Mouse (Mus musculus) lung, embryonic 15.5 days (tissue): ENCODE measurements around the gene Plpp7. TPM values are rescaled to one million over a fixed set of nuclear protein-coding genes. Genes with fewer than 3 reads are reported as not detected.

ENCODE experiments used
- ATAC-seq: fragments of 200-750 bp; cut with Nextera tagmentation; 2 replicates; pipeline ENCODE4 v1.8.0; 2017; ENCODE audit warnings: moderate number of reproducible peaks, borderline replicate concordance; ENCODE audit not compliant: low FRiP score, low TSS enrichment; ENCODE audit errors: extremely low read depth
- H3K27ac ChIP-seq: fragments of 300-500 bp; sonication (generic); 2 replicates; pipeline ENCODE4 v1.5.1; 2015; ENCODE audit warnings: moderate library complexity, mild to moderate bottlenecking, inconsistent platforms
- H3K27me3 ChIP-seq: fragments of 300-500 bp; sonication (generic); 2 replicates; pipeline ENCODE4 v1.6.1; 2015; ENCODE audit warnings: inconsistent platforms
- H3K36me3 ChIP-seq: fragments of 300-500 bp; sonication (generic); 2 replicates; pipeline ENCODE4 v1.6.1; 2015; ENCODE audit warnings: inconsistent platforms
- H3K4me1 ChIP-seq: fragments of 300-500 bp; sonication (generic); 2 replicates; pipeline ENCODE4 v1.6.1; 2015; ENCODE audit warnings: inconsistent platforms
- H3K4me2 ChIP-seq: fragments of 300-500 bp; sonication (generic); 2 replicates; pipeline ENCODE4 v1.6.1; 2015; ENCODE audit warnings: inconsistent platforms, mild to moderate bottlenecking, moderate library complexity
- H3K4me3 ChIP-seq: fragments of 300-500 bp; sonication (generic); 2 replicates; pipeline ENCODE4 v1.5.1; 2015; ENCODE audit warnings: mild to moderate bottlenecking, inconsistent platforms
- H3K9ac ChIP-seq: fragments of 300-500 bp; sonication (generic); 2 replicates; pipeline ENCODE4 v1.6.1; 2015; ENCODE audit warnings: inconsistent platforms
- H3K9me3 ChIP-seq: fragments of 300-500 bp; sonication (generic); 2 replicates; pipeline ENCODE4 v1.6.1; 2016; ENCODE audit warnings: inconsistent platforms
- WGBS: fragments of 180-500 bp; shearing (Covaris S2); methylation state at CpG from one replicate; pipeline ENCODE4 v1.1.7; 2015; 5-methylcytosine and 5-hydroxymethylcytosine counted together
- polyA plus RNA-seq: library from polyadenylated mRNA; unstranded; fragments of >200 nt; fragmentation: Nextera tagmentation; extraction: Ambion mirVana; gene quantifications from 2 replicates; pipeline ENCODE4 v1.2.1, GENCODE M21; 2015

Plpp7 gene
- polyA plus RNA-seq, 1 experiment from 2014 or later = 4.2 TPM

DNA sequence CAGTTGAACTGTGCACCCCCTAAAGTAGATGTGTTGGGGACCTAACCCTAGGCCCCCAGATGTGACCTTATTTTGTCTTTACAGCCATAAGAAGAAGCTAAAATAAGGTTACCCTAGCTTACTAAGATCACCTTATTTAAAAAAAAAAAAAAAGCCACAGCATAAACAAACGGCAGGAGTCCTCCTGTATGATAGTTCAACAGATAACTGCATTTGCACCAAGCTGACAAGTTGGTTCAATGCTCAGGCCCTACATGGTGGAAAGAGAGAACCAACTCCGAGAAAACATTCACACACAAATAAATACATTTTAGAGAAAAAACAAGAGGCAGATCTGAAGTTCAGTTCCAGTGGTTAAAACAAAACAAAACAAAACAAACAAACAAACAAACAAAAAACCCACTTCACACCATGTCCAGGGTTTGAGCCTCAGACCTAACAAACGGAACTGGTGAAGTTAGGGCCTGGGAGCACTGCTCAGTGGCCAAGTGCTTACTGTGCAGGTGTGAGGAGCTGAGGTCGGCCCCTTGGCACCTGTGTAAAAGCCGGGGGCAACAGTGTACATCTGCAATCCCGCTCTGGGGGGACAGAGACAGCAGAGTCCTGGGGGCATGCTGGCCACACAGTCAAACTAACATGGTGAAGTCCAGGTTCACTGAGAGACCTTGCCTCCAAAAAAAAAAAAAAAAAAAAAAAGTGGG is 36.7 kb downstream of the Plpp7 start:
- ATAC-seq = no peak
- 51% methylated on average over 6 of the region's 6 CpGs for WGBS
- no peaks in the 10 kb centered on the region for H3K27me3 ChIP-seq
- H3K4me1 ChIP-seq = peaks cover 28% of the 10 kb centered on the region
- no peak overlapping the region for H3K9ac ChIP-seq
- no peaks in the 10 kb centered on the region for H3K36me3 ChIP-seq
- no peak overlapping the region for H3K4me3 ChIP-seq
- no peak overlapping the region for H3K4me2 ChIP-seq
- no peak overlapping the region for H3K27ac ChIP-seq
- H3K9me3 ChIP-seq = no peaks in the 10 kb centered on the region

DNA sequence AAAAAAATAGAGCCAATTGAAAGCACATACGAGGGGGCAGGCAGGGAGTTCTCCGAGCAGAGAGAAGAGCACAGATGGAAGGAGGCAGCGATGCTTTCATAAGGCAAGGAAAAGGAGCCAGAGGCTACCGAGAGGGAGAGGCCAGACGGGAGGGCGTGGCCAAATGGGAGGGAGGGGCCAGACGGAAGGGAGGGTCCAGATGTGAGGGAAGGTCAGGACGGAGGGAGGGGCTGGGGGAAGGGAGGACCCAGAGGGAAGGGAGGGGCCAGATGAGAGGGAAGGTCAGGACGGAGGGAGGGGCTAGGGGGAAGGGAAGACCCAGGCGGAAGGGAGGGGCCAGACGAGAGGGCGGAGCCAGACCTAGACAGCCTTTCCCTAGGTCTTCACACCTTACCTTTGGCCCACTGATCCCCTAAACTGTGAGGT is 37.3 kb downstream of the Plpp7 start:
- Histone ChIP-seq H3K4me1 (peaks cover 32% of the 10 kb centered on the region), H3K4me3 (no peak overlapping the region), H3K9ac (no peak overlapping the region), H3K4me2 (peak overlapping the region; percentile 17; the same call in 1 of the 2 replicates), H3K36me3 (no peaks in the 10 kb centered on the region), H3K9me3 (no peaks in the 10 kb centered on the region), H3K27me3 (no peaks in the 10 kb centered on the region), H3K27ac (no peak overlapping the region)
- ATAC-seq = peak; percentile 48; the same call in 1 of the 2 replicates
- WGBS = 6% methylated on average over 12 of the region's 12 CpGs

DNA sequence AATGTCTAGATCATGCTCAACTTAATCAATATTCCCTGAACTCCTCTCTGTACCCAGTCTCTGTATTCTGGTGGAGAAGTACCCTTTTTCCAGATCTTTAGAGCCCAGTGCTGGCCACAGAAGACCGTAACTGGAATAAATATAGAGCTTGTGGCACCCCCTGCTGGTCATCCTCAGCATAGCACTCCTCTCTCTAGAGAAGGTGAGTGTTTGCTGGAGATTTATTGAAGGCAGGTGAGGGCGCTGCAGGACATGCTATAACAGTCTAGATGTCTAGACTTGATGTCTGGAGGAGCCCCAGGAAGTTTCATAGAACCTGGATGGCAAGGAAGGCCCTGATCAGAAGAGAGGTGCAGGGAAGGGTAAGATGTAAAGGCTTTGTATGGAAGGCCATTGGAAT is 38.7 kb downstream of the Plpp7 start:
- no peak for ATAC-seq
- Histone ChIP-seq H3K27me3 (no peaks in the 10 kb centered on the region), H3K4me3 (no peak overlapping the region), H3K9ac (no peak overlapping the region), H3K9me3 (no peaks in the 10 kb centered on the region), H3K4me1 (peaks cover 23% of the 10 kb centered on the region), H3K4me2 (no peak overlapping the region), H3K27ac (no peak overlapping the region), H3K36me3 (no peaks in the 10 kb centered on the region)
- 5% methylated on average over 2 of the region's 2 CpGs for WGBS

- Histone ChIP-seq H3K9me3 (no peaks in the 10 kb centered on the region), H3K27ac (peak overlapping the region; percentile 82), H3K9ac (peak overlapping the region; percentile 79), H3K4me1 (peaks cover 7% of the 10 kb centered on the region; the same call in 1 of the 2 replicates), H3K27me3 (no peaks in the 10 kb centered on the region), H3K36me3 (no peaks in the 10 kb centered on the region), H3K4me3 (peak overlapping the region; percentile 69), H3K4me2 (peak overlapping the region; percentile 65)
- ATAC-seq = peak; percentile 98
- WGBS = under 1% methylated on average over 40 of the region's 40 CpGs
Measured at GRCm38 (mm10) chr2:32137667-32138266, 42.4 kb downstream of the Plpp7 start.

DNA sequence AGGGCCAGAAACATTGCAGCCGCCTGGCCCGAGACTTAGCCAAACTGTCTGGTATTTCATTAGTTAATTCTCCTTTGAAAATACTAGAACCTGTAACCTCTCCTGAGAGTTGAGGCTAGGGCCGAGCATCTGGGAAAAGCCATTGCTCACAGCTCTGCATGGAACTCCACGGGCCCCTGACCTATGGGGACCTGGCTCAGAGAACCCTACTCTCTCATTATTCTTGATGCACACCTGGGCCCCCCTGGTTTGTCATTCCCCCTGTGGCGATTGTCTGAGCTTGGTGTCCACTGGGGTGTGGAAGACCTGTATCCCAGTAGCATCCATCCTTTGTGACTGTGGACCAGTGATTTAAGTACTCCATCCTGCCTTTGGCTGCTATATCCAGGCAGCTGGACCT is 44.0 kb downstream of the Plpp7 start:
- Histone ChIP-seq H3K9ac (no peak overlapping the region), H3K27me3 (no peaks in the 10 kb centered on the region), H3K36me3 (no peaks in the 10 kb centered on the region), H3K4me2 (no peak overlapping the region), H3K4me3 (no peak overlapping the region), H3K27ac (no peak overlapping the region), H3K4me1 (peaks cover 6% of the 10 kb centered on the region; the same call in 1 of the 2 replicates), H3K9me3 (no peaks in the 10 kb centered on the region)
- WGBS = 69% methylated on average over 5 of the region's 5 CpGs
- no peak for ATAC-seq

DNA sequence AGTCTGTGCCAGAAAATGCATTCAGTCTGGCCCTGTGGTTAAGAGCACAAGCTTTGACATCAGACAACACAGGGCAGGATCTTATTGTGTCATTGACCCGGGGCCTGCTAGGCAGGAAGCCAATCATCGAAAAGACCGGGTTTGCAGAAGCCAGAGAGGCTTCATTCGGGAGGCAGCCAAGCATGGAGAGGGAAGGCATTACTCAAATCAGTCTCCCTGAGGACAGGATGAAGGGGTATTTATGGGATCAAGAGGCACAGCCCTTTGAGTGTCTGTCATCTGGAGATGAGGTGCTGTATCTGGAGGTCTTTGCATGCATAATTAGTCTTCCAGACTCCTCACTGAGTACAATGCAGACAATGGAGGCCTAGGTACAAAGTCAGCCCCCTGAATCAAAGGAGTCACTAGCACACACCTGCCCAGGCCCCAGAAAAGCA is 45.2 kb downstream of the Plpp7 start:
- Histone ChIP-seq H3K4me2 (no peak overlapping the region), H3K9me3 (no peaks in the 10 kb centered on the region), H3K4me3 (no peak overlapping the region), H3K9ac (no peak overlapping the region), H3K27ac (no peak overlapping the region), H3K27me3 (no peaks in the 10 kb centered on the region), H3K36me3 (no peaks in the 10 kb centered on the region), H3K4me1 (peaks cover 6% of the 10 kb centered on the region; the same call in 1 of the 2 replicates)
- WGBS = 53% methylated on average over 4 of the region's 4 CpGs
- ATAC-seq = no peak

DNA sequence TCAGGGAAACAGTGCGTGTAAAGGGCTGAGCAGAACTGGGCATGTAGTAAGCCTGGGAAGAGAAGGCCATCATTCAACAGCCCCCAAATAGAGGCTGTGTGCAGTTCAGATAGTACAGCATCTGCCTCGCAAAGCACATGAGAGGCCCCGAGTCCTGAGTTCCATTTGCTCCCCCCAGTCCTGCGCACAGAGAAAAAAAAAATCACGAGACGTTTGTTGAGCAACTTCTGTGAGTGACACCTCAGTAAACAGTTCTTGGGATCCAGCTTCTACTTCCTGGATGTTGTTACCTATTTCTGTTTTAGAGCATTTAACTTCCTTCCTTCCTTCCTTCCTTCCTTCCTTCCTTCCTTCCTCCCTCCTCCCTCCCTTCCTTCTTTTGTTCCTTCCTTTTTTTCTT is 46.3 kb downstream of the Plpp7 start:
- ATAC-seq = no peak
- H3K9ac ChIP-seq = no peak overlapping the region
- WGBS = 52% methylated on average over 6 of the region's 6 CpGs
- H3K27me3 ChIP-seq = no peaks in the 10 kb centered on the region
- H3K27ac ChIP-seq = no peak overlapping the region
- no peak overlapping the region for H3K4me3 ChIP-seq
- H3K9me3 ChIP-seq = no peaks in the 10 kb centered on the region
- peaks cover 6% of the 10 kb centered on the region; the same call in 1 of the 2 replicates for H3K4me1 ChIP-seq
- H3K36me3 ChIP-seq = no peaks in the 10 kb centered on the region
- H3K4me2 ChIP-seq = no peak overlapping the region

DNA sequence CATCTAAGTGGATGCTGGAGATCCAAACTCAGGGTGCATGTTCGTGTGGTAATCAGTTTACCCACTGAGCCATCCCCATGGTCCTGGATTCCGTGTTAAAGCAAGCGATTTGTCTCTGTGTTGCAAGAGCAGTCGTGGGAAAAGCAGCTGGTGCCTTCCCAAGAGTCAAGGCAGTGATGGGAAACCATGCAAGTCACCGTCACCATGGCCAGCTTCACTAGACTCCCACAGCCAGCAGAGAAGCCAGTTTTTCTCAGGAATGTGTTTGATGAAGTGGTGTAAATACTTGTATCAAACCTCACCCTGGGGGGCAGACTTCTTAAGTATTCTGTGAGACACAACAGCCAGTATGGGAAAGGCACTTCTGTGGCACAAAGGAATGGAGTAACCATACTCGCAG is 47.0 kb downstream of the Plpp7 start:
- H3K4me1 ChIP-seq = peaks cover 3% of the 10 kb centered on the region; the same call in 1 of the 2 replicates
- ATAC-seq = no peak
- no peak overlapping the region for H3K9ac ChIP-seq
- H3K27me3 ChIP-seq = no peaks in the 10 kb centered on the region
- H3K4me3 ChIP-seq = no peak overlapping the region
- 45% methylated on average over 6 of the region's 6 CpGs for WGBS
- H3K9me3 ChIP-seq = no peaks in the 10 kb centered on the region
- H3K4me2 ChIP-seq = no peak overlapping the region
- no peaks in the 10 kb centered on the region for H3K36me3 ChIP-seq
- no peak overlapping the region for H3K27ac ChIP-seq

GRCm38 (mm10) chr2:32144633-32145032 is 49.3 kb downstream of the Plpp7 start:
- no peak overlapping the region for H3K27ac ChIP-seq
- 73% methylated on average over 5 of the region's 5 CpGs for WGBS
- no peaks in the 10 kb centered on the region for H3K9me3 ChIP-seq
- H3K27me3 ChIP-seq = no peaks in the 10 kb centered on the region
- no peaks in the 10 kb centered on the region for H3K36me3 ChIP-seq
- H3K4me1 ChIP-seq = 0 out of 2 replicates have a peak, but pooled peaks cover 3% of the 10 kb centered on the region
- H3K9ac ChIP-seq = no peak overlapping the region
- H3K4me3 ChIP-seq = no peak overlapping the region
- no peak for ATAC-seq
- no peak overlapping the region for H3K4me2 ChIP-seq

DNA sequence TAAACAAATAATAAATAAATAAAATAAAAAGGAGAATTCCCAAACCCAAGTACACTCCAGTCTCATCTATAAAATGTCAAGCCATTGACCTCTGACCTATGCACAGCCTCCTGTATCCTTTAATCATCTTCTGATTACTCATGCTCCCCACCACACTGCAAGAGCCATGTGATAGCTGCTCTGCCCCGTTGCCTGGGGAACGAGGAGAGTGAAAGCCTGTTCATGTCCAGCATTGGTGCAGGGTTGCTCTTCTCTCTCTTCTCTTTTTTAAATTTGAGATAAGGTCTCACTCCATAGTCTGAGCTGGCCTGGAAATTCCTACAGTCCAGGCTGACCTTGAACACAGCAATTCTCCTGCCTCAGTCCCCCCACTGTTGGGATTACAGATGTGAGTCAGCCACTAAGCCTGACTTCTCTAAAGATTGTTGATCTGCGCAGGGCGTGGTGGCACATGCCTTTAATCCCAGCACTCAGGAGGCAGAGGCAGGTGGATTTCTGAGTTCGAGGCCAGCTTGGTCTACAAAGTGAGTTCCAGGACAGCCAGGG is 51.4 kb downstream of the Plpp7 start:
- Histone ChIP-seq H3K27ac (no peak overlapping the region), H3K4me2 (no peak overlapping the region), H3K36me3 (no peaks in the 10 kb centered on the region), H3K27me3 (no peaks in the 10 kb centered on the region), H3K9ac (no peak overlapping the region), H3K4me1 (peaks cover 9% of the 10 kb centered on the region), H3K9me3 (no peaks in the 10 kb centered on the region), H3K4me3 (no peak overlapping the region)
- 63% methylated on average over 5 of the region's 5 CpGs for WGBS
- ATAC-seq = no peak

DNA sequence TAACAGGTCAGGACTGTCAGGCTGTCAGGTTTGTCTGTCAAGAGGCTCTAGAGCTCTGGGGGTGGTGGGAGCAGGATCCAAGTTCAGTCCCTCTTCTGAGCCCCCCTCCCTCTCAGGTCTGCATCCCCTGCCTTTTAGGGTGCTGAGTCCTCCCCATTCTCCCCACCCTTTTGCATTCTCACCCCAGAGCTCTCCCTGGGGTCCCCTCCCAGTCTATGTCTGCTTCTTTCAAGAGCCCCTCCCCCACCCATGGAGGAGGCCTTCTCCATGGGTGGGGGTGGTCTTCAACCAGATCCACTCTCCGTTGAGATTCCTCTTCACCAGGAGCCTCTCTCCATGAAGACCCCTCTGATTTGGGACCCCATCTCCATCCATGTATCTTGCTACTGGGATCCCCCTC is 54.8 kb downstream of the Plpp7 start:
- H3K9ac ChIP-seq = no peak overlapping the region
- whole genome bisulfite sequencing = 17% methylated on average over 1 of the region's 1 CpGs
- H3K4me3 ChIP-seq = peak overlapping the region; percentile 81; the same call in 1 of the 2 replicates

GRCm38 (mm10) chr2:32150562-32150923 is 55.2 kb downstream of the Plpp7 start:
- no peaks in the 10 kb centered on the region for H3K9me3 ChIP-seq
- peak overlapping the region; percentile 88; the same call in 1 of the 2 replicates for H3K9ac ChIP-seq
- H3K4me3 ChIP-seq = peak overlapping the region; percentile 81

More for the DNA sequence above, 54.8 kb downstream of the Plpp7 start:
- Histone ChIP-seq H3K36me3 (no peaks in the 10 kb centered on the region), H3K4me2 (peak overlapping the region; percentile 89), H3K4me1 (peaks cover 36% of the 10 kb centered on the region), H3K27ac (0 out of 2 replicates have a peak overlapping the region, but pooled peaks have one; percentile 98), H3K9me3 (no peaks in the 10 kb centered on the region), H3K27me3 (no peaks in the 10 kb centered on the region)
- ATAC-seq = no peak

More at GRCm38 (mm10) chr2:32150562-32150923, 55.2 kb downstream of the Plpp7 start:
- Histone ChIP-seq H3K27me3 (no peaks in the 10 kb centered on the region), H3K36me3 (no peaks in the 10 kb centered on the region), H3K4me1 (peaks cover 40% of the 10 kb centered on the region), H3K27ac (peak overlapping the region; percentile 98), H3K4me2 (peak overlapping the region; percentile 89)
- WGBS = 6% methylated on average over 7 of the region's 7 CpGs
- peak; percentile 4; the same call in 1 of the 2 replicates for ATAC-seq
